Mouse (Mus musculus): ENCODE measurements around the gene Eif4g1. TPM values are rescaled to one million over a fixed set of nuclear protein-coding genes. Genes with fewer than 3 reads are reported as not detected.
A peak's percentile ranks its signal among the peaks of the same experiment; 100 is the strongest.

Gene Eif4g1
- polyA plus RNA-seq, 1 experiment from 2014 or later: 177 TPM

DNA sequence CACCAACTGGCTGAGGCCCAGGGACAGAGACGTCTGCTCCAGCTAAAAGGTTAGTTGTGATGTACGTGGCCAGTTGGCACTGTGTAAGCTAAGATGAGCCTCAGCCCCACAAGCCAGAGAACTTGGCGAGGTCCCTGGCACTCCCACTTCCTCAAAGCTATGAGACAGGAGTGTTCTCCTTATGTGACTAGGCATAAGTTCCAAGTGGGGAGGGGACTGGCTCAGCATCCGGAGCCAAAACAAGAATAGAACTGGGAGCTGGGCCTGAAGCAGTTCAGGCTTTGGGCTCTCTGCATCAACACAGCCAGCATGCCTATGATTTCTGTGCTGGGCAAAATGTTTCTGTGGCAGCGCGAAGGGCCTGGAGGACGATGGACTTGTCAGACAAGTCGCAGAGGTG is 26.7 kb downstream of the Eif4g1 start:
- no peak overlapping the region for H3K9ac ChIP-seq
- no peaks in the 10 kb centered on the region for H3K9me3 ChIP-seq (replicated peaks)
- peak overlapping the region; percentile 43 for H3K4me3 ChIP-seq (replicated peaks)
- peak overlapping the region; percentile 72 for H3K27ac ChIP-seq (replicated peaks)
- peaks cover 33% of the 10 kb centered on the region for H3K36me3 ChIP-seq
- no peaks in the 10 kb centered on the region for H3K27me3 ChIP-seq
- WGBS: 63% methylated on average over 8 of the region's 8 CpGs
- no peak for ATAC-seq (ENCODE audit: insufficient number of reproducible peaks, low FRiP score, low TSS enrichment, low read depth)
- peak overlapping the region; percentile 74 for H3K4me2 ChIP-seq (replicated peaks)
- H3K4me1 ChIP-seq: peaks cover 44% of the 10 kb centered on the region

GRCm38 (mm10) chr16:20695622-20696323 is 27.7 kb downstream of the Eif4g1 start:
- 0 out of 2 replicates have a peak overlapping the region, but pooled peaks have one; percentile 4 for H3K9ac ChIP-seq
- peaks cover 28% of the 10 kb centered on the region for H3K36me3 ChIP-seq
- H3K27ac ChIP-seq (replicated peaks): 0 out of 2 replicates have a peak overlapping the region, but pooled peaks have one; percentile 35
- H3K4me1 ChIP-seq: peaks cover 44% of the 10 kb centered on the region
- WGBS: 3% methylated on average over 46 of the region's 46 CpGs
- ATAC-seq (ENCODE audit: insufficient number of reproducible peaks, low FRiP score, low TSS enrichment, low read depth): peak; percentile 65
- peak overlapping the region; percentile 43 for H3K4me3 ChIP-seq (replicated peaks)
- H3K27me3 ChIP-seq: no peaks in the 10 kb centered on the region
- H3K9me3 ChIP-seq (replicated peaks): no peaks in the 10 kb centered on the region
- H3K4me2 ChIP-seq (replicated peaks): peak overlapping the region; percentile 74

DNA sequence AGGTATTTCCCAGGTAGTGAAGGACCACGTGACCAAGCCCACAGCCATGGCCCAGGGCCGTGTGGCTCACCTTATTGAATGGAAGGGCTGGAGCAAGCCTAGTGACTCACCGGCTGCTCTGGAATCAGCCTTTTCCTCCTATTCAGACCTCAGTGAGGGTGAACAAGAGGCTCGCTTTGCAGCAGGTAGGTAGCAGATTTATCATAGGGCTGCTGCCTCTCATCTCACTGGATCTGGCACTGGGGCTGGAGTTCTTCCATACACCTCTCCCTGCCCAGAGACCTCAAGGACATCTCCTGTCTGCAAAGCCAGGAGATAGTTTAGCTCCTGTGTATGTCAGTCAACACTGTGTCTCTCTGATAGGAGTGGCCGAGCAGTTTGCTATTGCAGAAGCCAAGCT is 31.2 kb downstream of the Eif4g1 start:
- 75% methylated on average over 5 of the region's 5 CpGs for WGBS
- H3K36me3 ChIP-seq: peaks cover 26% of the 10 kb centered on the region; the same call in 1 of the 2 replicates
- no peak overlapping the region for H3K9ac ChIP-seq
- H3K4me1 ChIP-seq: peaks cover 40% of the 10 kb centered on the region
- H3K27me3 ChIP-seq: no peaks in the 10 kb centered on the region
- no peak overlapping the region for H3K4me2 ChIP-seq (replicated peaks)
- H3K4me3 ChIP-seq (replicated peaks): no peak overlapping the region
- no peaks in the 10 kb centered on the region for H3K9me3 ChIP-seq (replicated peaks)
- H3K27ac ChIP-seq (replicated peaks): no peak overlapping the region
- ATAC-seq (ENCODE audit: insufficient number of reproducible peaks, low FRiP score, low TSS enrichment, low read depth): no peak

DNA sequence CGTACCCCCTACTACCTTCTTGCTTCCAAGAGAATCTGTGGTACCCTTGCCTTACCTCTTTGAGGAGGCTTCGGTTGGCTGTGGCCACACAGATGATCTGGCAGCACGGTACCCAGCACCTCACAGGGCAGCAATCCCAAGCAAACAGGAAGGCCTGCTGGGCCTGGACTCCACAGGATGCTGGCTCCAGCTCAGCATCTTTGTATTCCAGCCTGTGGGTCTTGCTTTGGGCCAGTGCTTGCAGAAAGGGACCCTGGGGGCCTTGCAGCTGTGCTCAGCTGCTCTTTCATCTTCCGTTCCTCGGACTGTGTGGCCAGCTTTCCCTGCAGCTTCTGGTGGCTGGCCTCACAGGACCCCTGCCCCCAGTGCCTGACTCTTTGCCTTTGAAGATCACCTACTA is 31.9 kb downstream of the Eif4g1 start:
- ATAC-seq (ENCODE audit: insufficient number of reproducible peaks, low FRiP score, low TSS enrichment, low read depth): no peak
- H3K4me2 ChIP-seq (replicated peaks): no peak overlapping the region
- 47% methylated on average over 5 of the region's 5 CpGs for WGBS
- H3K4me1 ChIP-seq: peaks cover 33% of the 10 kb centered on the region
- no peak overlapping the region for H3K4me3 ChIP-seq (replicated peaks)
- no peaks in the 10 kb centered on the region for H3K9me3 ChIP-seq (replicated peaks)
- H3K27me3 ChIP-seq: no peaks in the 10 kb centered on the region
- no peak overlapping the region for H3K9ac ChIP-seq
- H3K27ac ChIP-seq (replicated peaks): no peak overlapping the region
- H3K36me3 ChIP-seq: peaks cover 26% of the 10 kb centered on the region; the same call in 1 of the 2 replicates

GRCm38 (mm10) chr16:20701316-20701715 is 33.2 kb downstream of the Eif4g1 start:
- Histone ChIP-seq H3K36me3 (peaks cover 29% of the 10 kb centered on the region), H3K9me3 (replicated peaks) (no peaks in the 10 kb centered on the region), H3K9ac (0 out of 2 replicates have a peak overlapping the region, but pooled peaks have one; percentile 15), H3K27ac (replicated peaks) (peak overlapping the region; percentile 79), H3K27me3 (no peaks in the 10 kb centered on the region), H3K4me3 (replicated peaks) (no peak overlapping the region), H3K4me1 (peaks cover 20% of the 10 kb centered on the region), H3K4me2 (replicated peaks) (no peak overlapping the region)
- 49% methylated on average over 7 of the region's 7 CpGs for WGBS
- ATAC-seq (ENCODE audit: insufficient number of reproducible peaks, low FRiP score, low TSS enrichment, low read depth): peak; percentile 43; the same call in 1 of the 2 replicates

DNA sequence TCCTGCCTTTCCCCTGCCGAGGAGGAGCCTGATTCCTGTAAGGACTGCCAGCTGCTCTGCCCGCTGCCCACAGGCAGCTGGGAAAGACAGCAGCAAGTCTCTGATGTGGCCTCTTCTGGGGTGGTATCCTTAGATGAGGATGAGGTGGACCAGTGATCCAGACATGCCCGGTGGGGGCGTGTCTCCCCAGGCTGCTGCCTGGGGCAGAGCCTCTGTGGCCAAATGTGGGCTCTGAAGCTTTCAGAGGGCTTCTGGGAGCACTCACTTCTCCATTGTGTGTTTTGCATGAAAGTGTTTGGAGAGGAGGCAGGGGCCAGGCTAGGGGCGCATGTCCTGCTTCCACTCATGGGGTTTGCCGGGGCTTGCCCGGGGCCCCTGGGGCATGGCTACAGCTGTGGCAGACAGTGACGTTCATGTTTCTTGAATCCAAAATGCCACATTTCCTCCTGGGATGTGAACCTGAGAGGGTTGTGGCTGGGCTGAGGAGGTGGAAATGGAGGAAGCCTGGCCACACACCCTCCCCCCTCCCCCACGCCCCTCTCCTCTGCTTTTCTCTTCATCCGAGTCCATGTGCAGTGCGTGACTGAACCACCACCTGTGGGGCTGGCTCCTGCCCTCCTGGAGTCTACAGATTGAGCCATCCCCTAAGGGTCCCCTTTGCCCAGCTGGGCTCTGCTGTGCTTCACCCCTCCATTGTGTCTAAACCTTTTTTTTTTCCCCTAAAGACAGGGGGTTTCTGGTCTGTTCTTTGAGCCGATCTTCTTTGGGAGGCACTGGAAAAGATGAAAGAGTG is 33.8 kb downstream of the Eif4g1 start:
- H3K36me3 ChIP-seq: peaks cover 35% of the 10 kb centered on the region
- no peaks in the 10 kb centered on the region for H3K9me3 ChIP-seq (replicated peaks)
- peak overlapping the region; percentile 6; the same call in 1 of the 2 replicates for H3K4me2 ChIP-seq (replicated peaks)
- 13% methylated on average over 12 of the region's 12 CpGs for WGBS
- H3K27ac ChIP-seq (replicated peaks): peak overlapping the region; percentile 79
- no peak overlapping the region for H3K4me3 ChIP-seq (replicated peaks)
- no peaks in the 10 kb centered on the region for H3K27me3 ChIP-seq
- H3K9ac ChIP-seq: 0 out of 2 replicates have a peak overlapping the region, but pooled peaks have one; percentile 15
- ATAC-seq (ENCODE audit: insufficient number of reproducible peaks, low FRiP score, low TSS enrichment, low read depth): peak; percentile 78
- peaks cover 17% of the 10 kb centered on the region for H3K4me1 ChIP-seq

- H3K4me2 ChIP-seq (replicated peaks): peak overlapping the region; percentile 6; the same call in 1 of the 2 replicates
- H3K27me3 ChIP-seq: no peaks in the 10 kb centered on the region
- H3K9ac ChIP-seq: no peak overlapping the region
- peak overlapping the region; percentile 79; the same call in 1 of the 2 replicates for H3K27ac ChIP-seq (replicated peaks)
- WGBS: 13% methylated on average over 8 of the region's 8 CpGs
- no peak overlapping the region for H3K4me3 ChIP-seq (replicated peaks)
- H3K36me3 ChIP-seq: peaks cover 40% of the 10 kb centered on the region
- peaks cover 17% of the 10 kb centered on the region for H3K4me1 ChIP-seq
- ATAC-seq (ENCODE audit: insufficient number of reproducible peaks, low FRiP score, low TSS enrichment, low read depth): peak; percentile 58
- no peaks in the 10 kb centered on the region for H3K9me3 ChIP-seq (replicated peaks)
Measured at GRCm38 (mm10) chr16:20702522-20702893, 34.4 kb downstream of the Eif4g1 start.

- 93% methylated on average over 10 of the region's 10 CpGs for WGBS
- no peak for ATAC-seq (ENCODE audit: insufficient number of reproducible peaks, low FRiP score, low TSS enrichment, low read depth)
- Histone ChIP-seq H3K27ac (replicated peaks) (no peak overlapping the region), H3K4me3 (replicated peaks) (no peak overlapping the region), H3K4me2 (replicated peaks) (no peak overlapping the region), H3K9ac (no peak overlapping the region), H3K9me3 (replicated peaks) (no peaks in the 10 kb centered on the region), H3K27me3 (no peaks in the 10 kb centered on the region), H3K36me3 (peaks cover 46% of the 10 kb centered on the region), H3K4me1 (peaks cover 17% of the 10 kb centered on the region)
Measured at GRCm38 (mm10) chr16:20703071-20703470, 35.0 kb downstream of the Eif4g1 start.

DNA sequence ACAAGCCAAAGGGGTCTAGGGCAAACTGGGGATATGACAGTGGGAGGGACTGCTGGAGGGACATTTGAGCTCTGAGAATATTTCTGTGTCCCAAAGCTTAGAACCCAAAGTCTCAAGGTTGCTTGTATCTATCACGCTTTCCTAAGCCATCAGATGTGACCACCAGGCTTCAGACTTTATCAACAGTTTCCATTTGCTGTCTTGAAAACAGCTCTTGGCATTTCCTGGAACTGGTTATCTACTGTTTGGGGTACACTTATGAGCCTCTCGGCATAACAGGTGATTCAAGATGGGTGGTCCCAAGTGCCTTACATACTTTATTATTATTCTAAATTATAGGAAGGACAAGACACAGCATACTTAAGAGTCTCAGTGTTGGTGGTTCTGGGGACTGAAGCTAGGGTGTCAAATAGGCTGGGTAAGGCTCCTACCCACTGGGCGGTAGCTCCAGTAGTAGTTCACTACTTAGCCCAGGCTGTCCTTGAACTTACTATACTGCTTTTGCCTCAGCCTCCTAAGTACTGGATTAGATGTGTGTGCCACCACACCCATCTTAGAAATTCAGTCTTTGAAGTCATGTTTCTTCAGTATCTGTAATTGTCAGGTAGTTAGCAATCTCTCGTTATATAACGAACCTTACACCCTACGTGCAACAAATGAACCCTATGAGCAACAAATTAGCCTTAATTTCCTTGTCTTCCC is 35.7 kb downstream of the Eif4g1 start:
- Histone ChIP-seq H3K4me3 (replicated peaks) (no peak overlapping the region), H3K27me3 (no peaks in the 10 kb centered on the region), H3K9ac (no peak overlapping the region), H3K4me1 (peaks cover 17% of the 10 kb centered on the region), H3K36me3 (peaks cover 49% of the 10 kb centered on the region), H3K9me3 (replicated peaks) (no peaks in the 10 kb centered on the region), H3K27ac (replicated peaks) (no peak overlapping the region), H3K4me2 (replicated peaks) (no peak overlapping the region)
- 84% methylated on average over 6 of the region's 6 CpGs for WGBS
- no peak for ATAC-seq (ENCODE audit: insufficient number of reproducible peaks, low FRiP score, low TSS enrichment, low read depth)

GRCm38 (mm10) chr16:20705786-20706185 is 37.7 kb downstream of the Eif4g1 start:
- Histone ChIP-seq H3K9ac (no peak overlapping the region), H3K4me2 (replicated peaks) (no peak overlapping the region), H3K4me1 (peaks cover 17% of the 10 kb centered on the region), H3K9me3 (replicated peaks) (no peaks in the 10 kb centered on the region), H3K36me3 (peaks cover 43% of the 10 kb centered on the region), H3K27ac (replicated peaks) (no peak overlapping the region), H3K4me3 (replicated peaks) (no peak overlapping the region), H3K27me3 (no peaks in the 10 kb centered on the region)
- ATAC-seq (ENCODE audit: insufficient number of reproducible peaks, low FRiP score, low TSS enrichment, low read depth): no peak
- 82% methylated on average over 3 of the region's 3 CpGs for WGBS

Measured in embryonic facial prominence, embryonic 15.5 days (tissue).